Mouse (Mus musculus): ENCODE measurements around the gene Cntn6.
A peak's percentile ranks its signal among the peaks of the same experiment; 100 is the strongest.

Cntn6 gene

DNA sequence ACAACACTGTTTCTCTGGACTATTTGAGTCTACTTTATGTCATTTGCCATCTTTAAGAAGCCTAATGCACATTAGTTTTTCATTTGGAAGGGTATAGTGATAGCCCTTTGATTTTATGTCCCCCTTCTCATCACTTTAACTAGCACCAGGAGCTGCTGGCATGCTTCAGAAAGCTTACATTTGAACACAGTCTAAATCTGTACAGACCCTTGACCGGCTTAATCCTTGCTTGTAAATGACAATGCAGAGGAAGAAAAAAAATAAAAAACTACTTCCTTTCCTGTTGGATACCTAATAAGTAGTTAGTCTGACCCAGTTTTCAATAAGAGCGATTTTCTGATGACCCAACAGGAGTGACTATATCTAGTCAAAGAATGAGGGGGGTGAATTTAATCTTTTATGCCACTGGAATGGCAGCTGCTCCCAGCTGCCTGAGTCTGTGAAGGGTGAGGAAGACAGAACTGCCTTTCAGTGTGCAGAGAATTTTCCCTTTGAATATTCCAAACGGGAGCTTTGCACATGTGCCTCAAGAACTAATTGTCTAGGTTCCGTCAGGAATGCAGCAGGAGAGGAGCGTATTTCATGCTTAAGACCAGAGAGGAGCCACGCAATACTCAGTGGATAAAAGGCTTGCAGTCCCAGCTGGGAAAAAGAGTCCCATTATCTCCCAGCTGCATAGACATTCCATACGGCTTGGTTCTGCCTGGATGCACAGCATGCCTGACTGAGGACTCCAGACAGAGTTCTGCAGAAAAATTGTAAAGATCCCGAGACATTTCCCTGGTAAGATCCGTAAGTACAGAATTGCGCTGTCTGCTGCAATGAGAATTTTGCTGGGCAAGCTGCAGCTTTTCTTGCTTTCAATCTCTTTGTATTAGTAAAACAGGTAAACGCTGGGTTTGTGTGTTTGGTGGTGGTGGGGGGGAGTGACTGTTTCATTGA is at the start of gene Cntn6:
Cntn6 (plus strand) TSS at position 301 of the 942 bp plus-strand sequence.
- DNase-seq (ENCODE audit: low spot score in 2 of 2): peak in 1 of 2 experiments; percentile 20

- no peak for DNase-seq (ENCODE audit: low spot score in 2 of 2)
Observed at GRCm38 (mm10) chr6:104443731-104444130, 48.9 kb upstream of the Cntn6 start.

DNA sequence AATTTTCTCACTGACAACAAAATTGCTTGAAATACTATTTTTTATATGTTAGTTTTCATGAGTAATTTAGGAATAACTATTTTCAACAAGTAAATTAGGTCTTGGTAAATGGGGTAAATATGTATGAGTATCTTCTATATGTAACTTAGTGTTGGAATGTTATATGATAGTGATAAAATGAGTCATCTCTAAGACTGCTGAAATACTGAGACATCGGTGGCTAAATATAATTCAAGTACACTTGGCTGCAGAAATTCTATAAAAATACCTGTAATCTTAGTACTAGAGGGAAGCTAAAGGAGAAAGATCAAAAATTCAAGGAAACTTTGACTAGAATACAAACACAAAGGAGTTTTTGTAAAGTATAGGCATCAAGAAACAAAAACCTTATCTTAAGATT is 21.9 kb upstream of the Cntn6 start:
- no peak for DNase-seq (ENCODE audit: low spot score in 2 of 2)

DNA sequence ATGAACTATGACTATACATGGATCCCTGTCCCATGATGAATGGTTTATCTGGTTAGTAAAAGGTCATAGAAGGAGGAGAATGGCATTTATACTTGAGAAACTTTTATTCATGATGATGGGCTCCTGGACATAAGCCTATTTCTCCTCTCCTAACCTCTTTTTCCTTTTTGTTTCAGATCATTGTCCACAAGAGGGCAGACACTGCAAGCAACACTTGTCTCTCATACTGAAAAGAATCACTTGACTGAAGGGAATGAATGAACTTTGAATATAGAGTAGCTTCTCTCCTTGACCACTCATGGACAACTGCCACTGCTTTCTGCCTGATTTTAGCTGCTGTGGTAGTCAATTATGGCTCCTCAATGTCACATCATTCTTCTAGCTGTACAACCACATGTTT is 13.3 kb upstream of the Cntn6 start:
- no peak for DNase-seq (ENCODE audit: low spot score in 2 of 2)

GRCm38 (mm10) chr6:104493459-104493858 is 869 bp downstream of the Cntn6 start:
- DNase-seq (ENCODE audit: low spot score in 2 of 2): no peak

DNA sequence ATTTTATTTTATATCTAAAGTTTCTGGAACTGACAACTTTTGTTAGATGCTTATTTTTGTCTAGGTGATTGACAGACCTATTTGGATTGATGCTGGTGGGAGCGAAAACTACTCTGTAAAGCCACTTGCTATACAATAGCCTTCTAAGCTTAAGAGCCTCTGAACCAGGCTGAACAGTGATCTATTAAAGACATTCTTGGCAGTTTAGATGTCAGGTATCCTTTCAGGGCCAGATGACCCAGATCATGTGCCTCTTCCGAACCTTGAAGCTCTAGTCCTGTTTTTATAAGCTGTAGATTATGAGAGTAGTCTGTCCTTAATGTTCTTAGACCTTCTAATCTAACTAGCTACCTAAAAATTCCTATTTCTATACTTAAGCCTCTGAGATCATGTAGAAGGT is 3.2 kb downstream of the Cntn6 start:
- DNase-seq (ENCODE audit: low spot score in 2 of 2): no peak

DNA sequence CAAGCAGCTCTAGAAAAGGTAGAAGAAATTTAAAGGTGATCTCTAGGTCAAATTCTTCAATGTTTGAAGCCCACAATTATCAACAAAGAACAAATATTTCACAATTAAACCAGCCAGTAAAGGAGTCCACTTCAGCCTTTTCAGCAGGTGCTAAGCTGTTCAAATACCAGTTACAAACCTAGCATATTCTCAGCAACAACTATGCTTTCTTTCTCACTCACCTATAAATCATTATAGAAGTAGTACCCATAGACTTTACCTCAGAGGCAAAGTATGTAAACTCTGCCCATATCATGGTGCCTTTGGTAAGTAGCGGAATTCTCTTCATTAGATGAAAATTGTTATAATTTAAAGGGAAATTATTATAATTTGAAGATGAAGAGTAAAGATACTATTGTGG is 71.4 kb downstream of the Cntn6 start:
- DNase-seq (ENCODE audit: low spot score in 2 of 2): no peak

- no peak for DNase-seq (ENCODE audit: low spot score in 2 of 2)
Observed at GRCm38 (mm10) chr6:104569564-104569963, 77.0 kb downstream of the Cntn6 start.

GRCm38 (mm10) chr6:104588028-104588427 is 95.4 kb downstream of the Cntn6 start:
- no peak for DNase-seq (ENCODE audit: low spot score in 2 of 2)

DNA sequence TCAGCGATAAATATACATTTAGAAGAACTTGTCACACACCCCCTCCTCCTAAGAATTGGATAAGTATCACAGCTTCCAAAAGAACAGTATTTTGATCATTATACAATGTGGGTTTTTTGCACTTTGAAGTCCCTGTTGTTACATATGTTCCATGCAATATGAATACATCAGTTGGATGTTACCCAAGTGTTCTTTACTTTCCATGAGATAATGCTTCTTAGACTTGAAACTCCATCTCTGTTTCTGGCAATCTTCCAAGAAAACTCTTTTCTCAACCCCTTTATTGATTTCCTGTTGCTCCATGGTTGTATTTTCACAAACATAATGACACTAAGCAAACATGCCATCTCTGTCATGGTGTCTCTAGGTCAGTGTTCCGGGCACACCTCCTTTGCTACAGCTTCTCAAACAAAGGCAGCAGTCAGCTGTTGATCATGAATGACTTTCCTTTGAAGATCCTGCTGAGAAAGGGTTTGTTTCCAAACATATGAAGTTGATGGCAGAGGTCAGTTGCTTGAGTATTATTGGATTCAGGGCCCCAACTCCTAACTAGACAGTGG is 108.3 kb downstream of the Cntn6 start:
- no peak for DNase-seq (ENCODE audit: low spot score in 2 of 2)

DNA sequence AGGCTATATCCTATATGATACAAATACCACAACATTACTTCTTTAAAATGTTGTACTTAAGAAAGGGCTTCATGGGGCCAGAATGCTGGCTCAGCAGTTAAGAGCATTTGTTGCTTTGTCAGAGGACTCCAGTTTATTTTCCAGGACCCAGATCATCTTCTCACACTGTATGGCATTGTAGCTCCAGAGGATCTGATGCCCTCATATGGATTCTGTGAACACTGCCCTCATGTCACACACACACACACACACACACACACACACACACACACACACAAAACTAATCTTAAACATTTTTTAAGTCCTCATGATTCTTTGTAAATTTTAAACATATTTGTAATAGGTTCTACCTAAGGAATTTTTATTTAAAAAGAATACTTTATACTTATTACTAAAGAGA is 110.3 kb downstream of the Cntn6 start:
- DNase-seq (ENCODE audit: low spot score in 2 of 2): no peak

- DNase-seq (ENCODE audit: low spot score in 2 of 2): peak in 1 of 2 experiments; percentile 23
Observed at GRCm38 (mm10) chr6:104603371-104603770, 110.8 kb downstream of the Cntn6 start.

- no peak for DNase-seq (ENCODE audit: low spot score in 2 of 2)
Observed at GRCm38 (mm10) chr6:104605214-104605613, 112.6 kb downstream of the Cntn6 start.

DNA sequence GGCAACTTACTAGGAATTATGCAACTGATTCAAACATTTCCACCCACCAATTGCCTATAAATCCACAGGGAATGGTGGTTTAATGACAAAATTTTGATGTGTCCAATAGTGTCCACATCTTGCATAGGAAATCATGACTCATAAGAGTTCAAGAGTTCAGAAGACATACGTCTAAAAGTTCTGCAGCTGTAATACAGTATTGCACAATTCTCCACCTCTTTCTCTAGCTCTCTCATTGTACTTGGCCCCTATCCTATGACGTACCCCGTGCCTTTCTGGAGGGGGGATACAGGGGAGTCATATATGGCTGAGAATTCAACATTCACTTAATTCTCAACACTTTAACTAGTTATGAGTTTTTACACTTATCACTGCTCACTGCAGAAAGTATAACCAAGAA is 160.9 kb downstream of the Cntn6 start:
- no peak for DNase-seq (ENCODE audit: low spot score in 2 of 2)

DNA sequence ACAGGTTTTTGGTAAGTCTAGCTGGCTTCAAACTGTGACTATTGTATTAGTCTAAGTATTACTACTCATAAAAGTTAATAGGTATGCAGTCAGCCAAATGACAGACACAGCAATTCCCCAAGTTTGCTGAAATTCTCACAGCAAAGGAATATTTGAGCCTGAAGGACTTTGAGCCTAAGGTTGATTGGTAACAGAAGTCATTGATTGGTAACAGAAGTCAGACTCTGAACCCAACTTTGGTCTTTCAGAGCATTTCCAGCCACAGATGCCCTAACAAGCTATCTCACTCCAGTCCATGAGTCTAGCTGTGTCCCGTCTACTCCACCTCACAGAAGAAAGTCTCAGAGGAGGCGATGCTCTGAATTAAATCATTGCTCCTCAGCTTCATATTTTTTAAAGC is 176.1 kb downstream of the Cntn6 start:
- no peak for DNase-seq (ENCODE audit: low spot score in 2 of 2)

GRCm38 (mm10) chr6:104674249-104674648 is 181.7 kb downstream of the Cntn6 start:
- DNase-seq (ENCODE audit: low spot score in 2 of 2): no peak

- no peak for DNase-seq (ENCODE audit: low spot score in 2 of 2)
Observed at GRCm38 (mm10) chr6:104679809-104680495, 187.4 kb downstream of the Cntn6 start.

DNA sequence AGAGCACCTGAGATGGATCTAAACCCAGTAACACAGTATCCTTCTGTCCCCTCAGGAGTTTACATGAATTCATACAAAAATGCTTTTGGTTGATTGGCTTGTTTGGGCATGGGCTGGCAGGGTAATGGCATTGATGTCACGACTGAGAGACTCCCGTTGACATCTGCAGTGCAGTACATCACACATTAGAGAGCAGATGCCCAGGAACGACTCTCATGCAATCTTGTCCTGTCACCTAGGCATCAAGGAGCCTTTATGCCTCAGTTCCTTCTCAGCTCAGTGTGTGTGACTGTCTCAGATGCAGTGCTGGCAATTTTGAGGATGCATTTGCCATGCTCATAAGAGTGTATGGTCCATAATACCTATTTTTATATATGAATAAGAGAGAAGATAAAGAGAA is 195.4 kb downstream of the Cntn6 start:
- peak in 1 of 2 experiments; percentile 1 for DNase-seq (ENCODE audit: low spot score in 2 of 2)

DNA sequence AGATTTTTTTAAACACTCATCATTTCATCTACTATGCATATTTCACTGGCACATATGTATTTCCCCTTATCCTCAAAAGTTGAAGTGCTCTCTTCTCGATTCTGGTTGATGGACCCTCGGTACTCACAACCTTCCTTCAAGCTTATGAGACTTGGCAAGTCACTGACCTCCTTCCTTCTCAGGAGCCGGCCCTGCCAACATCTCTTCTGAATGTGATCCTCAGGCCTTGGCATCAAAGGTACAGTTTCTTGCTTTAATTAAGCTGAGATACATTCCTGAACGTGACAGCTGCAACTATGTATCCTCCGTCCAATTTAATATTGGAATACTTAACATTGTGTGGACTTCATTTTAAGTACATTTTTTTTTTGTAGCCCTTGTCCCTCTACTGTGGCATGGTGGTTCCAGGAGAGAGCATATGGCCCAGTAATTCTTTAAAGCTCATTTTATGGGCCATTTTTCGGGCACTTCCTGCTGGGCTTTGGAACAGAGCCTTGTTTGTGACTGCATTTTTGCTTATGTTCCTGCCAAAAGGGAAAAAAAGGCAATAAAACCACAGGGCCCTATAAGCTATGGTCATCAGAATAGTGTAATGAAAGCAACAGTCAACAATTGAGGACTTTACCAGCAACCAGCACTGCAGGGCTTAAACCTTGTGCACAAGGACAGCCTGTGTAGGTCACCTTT is 196.0 kb downstream of the Cntn6 start:
- DNase-seq (ENCODE audit: low spot score in 2 of 2): peak in 1 of 2 experiments; percentile 35

DNA sequence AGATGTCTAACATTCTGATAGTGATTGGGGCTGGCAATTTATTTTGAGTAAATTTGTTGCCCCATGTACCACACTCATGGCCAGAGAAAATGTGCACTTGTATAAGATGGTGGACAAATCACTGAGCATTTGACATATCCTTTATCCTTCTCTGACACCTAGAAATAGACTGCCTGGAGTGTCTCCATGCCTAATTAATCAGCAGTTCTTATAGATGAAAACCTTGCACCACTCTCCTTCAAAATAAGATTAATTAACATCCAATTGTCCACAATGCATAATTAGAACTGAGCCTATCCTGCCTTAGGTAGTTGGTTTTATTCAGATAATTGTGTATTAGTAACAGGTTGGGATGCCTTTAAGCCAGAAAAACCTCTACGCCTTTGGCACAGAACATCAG is 236.0 kb downstream of the Cntn6 start:
- DNase-seq (ENCODE audit: low spot score in 2 of 2): no peak

DNA sequence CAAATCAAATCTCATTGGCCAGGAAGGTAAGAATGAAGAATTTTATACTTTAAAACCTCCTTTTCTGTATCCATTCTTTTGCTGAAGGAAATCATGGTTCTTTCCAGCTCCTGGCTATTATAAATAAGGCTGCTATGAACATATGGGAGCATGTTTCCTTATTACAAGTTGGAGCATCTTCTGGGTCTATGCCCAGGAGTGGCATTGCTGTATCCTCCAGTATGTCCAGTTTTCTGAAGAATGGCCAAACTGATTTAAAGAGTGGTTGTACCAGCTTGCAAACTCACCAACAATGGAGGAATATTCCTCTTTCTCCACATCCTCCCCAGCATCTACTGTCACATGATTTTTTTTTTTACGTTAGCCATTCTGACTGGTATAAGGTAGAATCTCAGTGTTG is 241.7 kb downstream of the Cntn6 start:
- DNase-seq (ENCODE audit: low spot score in 2 of 2): no peak

DNA sequence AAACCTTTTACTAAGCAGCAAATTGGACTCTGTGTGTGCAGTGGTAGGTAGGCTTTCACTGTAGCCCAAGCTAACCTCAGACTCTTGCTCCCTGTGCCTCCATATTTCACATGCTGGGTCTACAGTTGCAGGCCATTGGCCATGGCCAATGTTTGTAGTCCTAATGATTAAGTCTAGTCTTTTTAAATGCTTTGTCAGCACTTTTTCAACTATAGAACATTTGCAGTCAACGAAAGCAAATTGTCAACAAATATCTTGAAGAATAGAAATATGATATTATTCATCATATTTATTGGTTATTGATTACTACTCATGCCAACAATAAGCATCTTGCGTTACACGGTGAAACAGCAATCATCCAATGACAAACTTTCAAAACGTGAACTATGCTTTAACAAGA is 246.4 kb downstream of the Cntn6 start:
- no peak for DNase-seq (ENCODE audit: low spot score in 2 of 2)
